Mouse (Mus musculus) brain, embryonic 14.5 days (tissue): ENCODE measurements at regions not wholly inside any gene's neighbourhood (a gene's known extent, or its start where the extent isn't known, plus 50 kb on each side); places are given as distances from the start of the nearest gene placed in this dataset.

Experiments used
- CTCF ChIP-seq: fragments of 200-500 bp; IDR thresholded peaks from 2 replicates; pipeline ENCODE4 v1.5.1; 2012; ENCODE audit warnings: inconsistent platforms, mild to moderate bottlenecking, moderate library complexity, borderline replicate concordance; ENCODE audit not compliant: insufficient read depth, insufficient read length; ENCODE audit errors: extremely low read depth
- POLR2A ChIP-seq: fragments of 200-500 bp; IDR thresholded peaks from 2 replicates; pipeline ENCODE4 v1.6.1; 2012; ENCODE audit warnings: mild to moderate bottlenecking, inconsistent platforms, borderline replicate concordance; ENCODE audit not compliant: poor library complexity, insufficient read depth, insufficient read length, severe bottlenecking; ENCODE audit errors: extremely low read depth

GRCm38 (mm10) chr8:117856121-117856520, 54.4 kb upstream of the Mphosph6 start:
- no peak for TF ChIP-seq CTCF
- no peak for TF ChIP-seq POLR2A
